Mouse (Mus musculus) forebrain, embryonic 14.5 days (tissue): ENCODE data around the gene Prox2. TPM values are rescaled to one million over a fixed set of nuclear protein-coding genes. Genes with fewer than 3 reads are reported as not detected.
A peak's percentile ranks its signal among the peaks of the same experiment; 100 is the strongest.

Experiments
- ATAC-seq: fragments of 200-750 bp; cut with Nextera tagmentation; 2 replicates; pipeline ENCODE4 v1.8.0; 2017; ENCODE audit warnings: mild to moderate bottlenecking, moderate library complexity
- DNase-seq: peaks from one replicate; pipeline ENCODE4 v3.0.0-alpha.2; 2015; ENCODE audit warnings: low spot score
- H3K27ac ChIP-seq: fragments of 300-500 bp; sonication (generic); 2 replicates; pipeline ENCODE4 v1.5.1; 2014; ENCODE audit warnings: low read depth, mild to moderate bottlenecking, control low read depth, low read length, moderate library complexity
- H3K27me3 ChIP-seq: fragments of 300-500 bp; sonication (generic); replicated peaks from 2 replicates; pipeline ENCODE4 v1.6.1; 2014; ENCODE audit warnings: low read length, control low read depth, mixed read lengths; ENCODE audit not compliant: control insufficient read depth, insufficient read depth
- H3K36me3 ChIP-seq: fragments of 300-500 bp; sonication (generic); 2 replicates; pipeline ENCODE4 v1.6.1; 2014; ENCODE audit warnings: low read length, control low read depth; ENCODE audit not compliant: control insufficient read depth, insufficient read depth
- H3K4me1 ChIP-seq: fragments of 300-500 bp; sonication (generic); 2 replicates; pipeline ENCODE4 v1.6.1; 2014; ENCODE audit warnings: antibody characterized with exemption, low read length, control low read depth; ENCODE audit not compliant: control insufficient read depth, insufficient read depth
- H3K4me2 ChIP-seq: fragments of 300-500 bp; sonication (generic); 2 replicates; pipeline ENCODE4 v1.6.1; 2014; ENCODE audit warnings: mild to moderate bottlenecking, control low read depth, low read length
- H3K4me3 ChIP-seq: fragments of 300-500 bp; sonication (generic); 2 replicates; pipeline ENCODE4 v1.5.1; 2014; ENCODE audit warnings: low read depth, low read length, control low read depth
- H3K9ac ChIP-seq: fragments of 300-500 bp; sonication (generic); 2 replicates; pipeline ENCODE4 v1.6.1; 2014; ENCODE audit warnings: mild to moderate bottlenecking, low read length, control low read depth, moderate library complexity
- H3K9me3 ChIP-seq: fragments of 300-500 bp; sonication (generic); replicated peaks from 2 replicates; pipeline ENCODE4 v1.6.1; 2016; ENCODE audit warnings: low read length, control low read depth, mixed read lengths; ENCODE audit not compliant: control insufficient read depth
- WGBS: fragments of 180-500 bp; shearing (Covaris S2); extraction: QIAGEN DNeasy Blood & Tissue Kit; methylation state at CpG from one replicate; pipeline ENCODE4 v1.1.7; 2014; 5-methylcytosine and 5-hydroxymethylcytosine counted together
- polyA plus RNA-seq: library from polyadenylated mRNA; unstranded; fragments of >200 nt; fragmentation: Nextera tagmentation; extraction: Ambion mirVana; gene quantifications from 2 replicates; pipeline ENCODE4 v1.2.1, GENCODE M21; 2014

Prox2 gene
- polyA plus RNA-seq, 1 experiment from 2014 or later = 1.3 TPM

- DNase-seq = no peak
- Histone ChIP-seq H3K9me3 (no peaks in the 10 kb centered on the region), H3K4me1 (no peaks in the 10 kb centered on the region), H3K4me2 (no peak overlapping the region), H3K4me3 (no peak overlapping the region), H3K36me3 (peaks cover 57% of the 10 kb centered on the region), H3K9ac (no peak overlapping the region), H3K27ac (no peak overlapping the region), H3K27me3 (no peaks in the 10 kb centered on the region)
- ATAC-seq = 0 out of 2 replicates have a peak, but pooled peaks have one; percentile 32
- 81% methylated on average over 19 of the region's 19 CpGs for WGBS
These were observed 25.2 kb upstream of the Prox2 start for GRCm38 (mm10) chr12:85135513-85136470.

DNA sequence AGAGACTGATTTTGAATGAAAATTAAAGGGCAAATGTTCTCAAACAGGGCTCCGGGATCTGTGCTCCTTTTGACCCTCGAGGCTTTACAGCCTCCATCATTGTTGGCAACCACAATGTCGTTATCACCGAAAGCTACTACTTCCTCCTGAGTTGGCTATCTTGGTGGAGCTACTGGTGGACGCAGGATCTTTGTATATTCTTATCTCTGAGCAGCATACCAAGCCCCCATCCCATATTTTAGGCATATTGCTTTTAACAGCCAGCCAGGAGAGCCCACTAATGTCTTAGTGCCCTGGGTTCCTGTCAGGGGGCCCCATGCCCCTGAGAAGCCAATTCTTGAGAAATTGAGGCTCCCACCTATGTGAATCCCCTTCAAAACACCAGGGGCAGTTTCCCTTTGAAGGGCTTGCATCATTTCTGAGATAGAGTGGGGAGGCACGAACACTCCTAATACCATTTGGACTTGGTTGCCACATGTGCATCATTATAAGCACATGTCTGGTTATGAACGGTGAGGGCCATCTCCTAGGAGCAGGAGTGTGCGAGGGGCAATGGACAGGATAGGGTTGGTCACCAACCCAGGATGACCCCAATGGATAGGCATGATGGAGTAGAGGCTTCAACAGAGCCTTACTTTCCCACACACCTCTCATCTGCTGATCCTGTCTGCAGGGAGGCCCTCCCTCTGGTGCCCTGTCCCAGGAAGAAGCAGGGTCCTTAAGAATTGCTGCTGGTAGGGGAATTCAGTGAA is 23.7 kb upstream of the Prox2 start:
- H3K27me3 ChIP-seq = no peaks in the 10 kb centered on the region
- no peak overlapping the region for H3K4me2 ChIP-seq
- DNase-seq = no peak
- no peaks in the 10 kb centered on the region for H3K4me1 ChIP-seq
- 91% methylated on average over 8 of the region's 8 CpGs for WGBS
- peaks cover 73% of the 10 kb centered on the region for H3K36me3 ChIP-seq
- H3K9me3 ChIP-seq = no peaks in the 10 kb centered on the region
- H3K4me3 ChIP-seq = no peak overlapping the region
- H3K27ac ChIP-seq = no peak overlapping the region
- no peak overlapping the region for H3K9ac ChIP-seq
- ATAC-seq = no peak

GRCm38 (mm10) chr12:85131361-85131760 is 20.8 kb upstream of the Prox2 start:
- Histone ChIP-seq H3K36me3 (peaks cover 82% of the 10 kb centered on the region), H3K27ac (no peak overlapping the region), H3K4me2 (no peak overlapping the region), H3K9me3 (no peaks in the 10 kb centered on the region), H3K9ac (no peak overlapping the region), H3K27me3 (no peaks in the 10 kb centered on the region), H3K4me3 (no peak overlapping the region), H3K4me1 (no peaks in the 10 kb centered on the region)
- DNase-seq (no peak), ATAC-seq (no peak)
- WGBS = 91% methylated on average over 6 of the region's 6 CpGs

- peaks cover 78% of the 10 kb centered on the region for H3K36me3 ChIP-seq
- no peak overlapping the region for H3K27ac ChIP-seq
- no peaks in the 10 kb centered on the region for H3K4me1 ChIP-seq
- ATAC-seq (no peak), DNase-seq (no peak)
- H3K27me3 ChIP-seq = no peaks in the 10 kb centered on the region
- H3K4me2 ChIP-seq = no peak overlapping the region
- H3K9me3 ChIP-seq = no peaks in the 10 kb centered on the region
- WGBS = 96% methylated on average over 9 of the region's 9 CpGs
- no peak overlapping the region for H3K4me3 ChIP-seq
- no peak overlapping the region for H3K9ac ChIP-seq
These were observed 18.9 kb upstream of the Prox2 start for GRCm38 (mm10) chr12:85129426-85129978.

DNA sequence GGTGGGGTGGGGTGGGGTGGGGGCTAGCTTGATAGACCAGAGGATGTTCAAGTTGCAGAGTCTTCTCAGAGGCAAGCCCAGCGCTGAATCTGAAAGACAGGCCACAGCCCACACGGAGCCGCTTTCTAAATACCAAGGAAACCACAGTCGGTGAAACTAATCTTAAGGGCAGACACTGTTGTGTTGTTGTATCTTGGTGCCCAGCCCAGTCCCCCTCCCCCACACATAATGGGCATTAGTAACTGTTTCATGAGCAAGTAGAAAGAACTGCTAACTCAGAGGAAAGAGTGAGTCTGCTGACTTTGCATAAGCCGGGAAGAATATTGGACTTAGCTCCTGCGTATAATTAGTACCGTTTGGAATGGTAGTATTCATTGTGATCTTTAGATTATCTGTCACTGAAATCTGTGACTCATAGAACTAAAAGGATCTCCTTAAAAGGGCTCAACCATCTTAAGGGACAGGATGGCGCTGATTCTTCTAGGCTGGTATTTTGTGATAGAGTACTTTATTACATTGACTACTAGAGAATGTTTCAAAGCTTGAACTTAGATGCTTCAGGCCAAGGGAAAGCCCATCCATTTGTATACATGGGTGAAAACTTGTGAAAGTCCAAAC is 16.5 kb upstream of the Prox2 start:
- Histone ChIP-seq H3K9me3 (no peaks in the 10 kb centered on the region), H3K4me1 (no peaks in the 10 kb centered on the region), H3K9ac (no peak overlapping the region), H3K4me3 (no peak overlapping the region), H3K4me2 (no peak overlapping the region), H3K27me3 (no peaks in the 10 kb centered on the region), H3K27ac (no peak overlapping the region), H3K36me3 (peaks cover 78% of the 10 kb centered on the region)
- ATAC-seq (no peak), DNase-seq (no peak)
- 75% methylated on average over 8 of the region's 8 CpGs for WGBS

- DNase-seq = no peak
- Histone ChIP-seq H3K27ac (no peak overlapping the region), H3K4me3 (no peak overlapping the region), H3K4me2 (no peak overlapping the region), H3K27me3 (no peaks in the 10 kb centered on the region), H3K4me1 (no peaks in the 10 kb centered on the region), H3K36me3 (peaks cover 77% of the 10 kb centered on the region), H3K9ac (no peak overlapping the region), H3K9me3 (no peaks in the 10 kb centered on the region)
- no peak for ATAC-seq
- 95% methylated on average over 5 of the region's 5 CpGs for WGBS
These were observed 14.2 kb upstream of the Prox2 start for GRCm38 (mm10) chr12:85124751-85125150.

DNA sequence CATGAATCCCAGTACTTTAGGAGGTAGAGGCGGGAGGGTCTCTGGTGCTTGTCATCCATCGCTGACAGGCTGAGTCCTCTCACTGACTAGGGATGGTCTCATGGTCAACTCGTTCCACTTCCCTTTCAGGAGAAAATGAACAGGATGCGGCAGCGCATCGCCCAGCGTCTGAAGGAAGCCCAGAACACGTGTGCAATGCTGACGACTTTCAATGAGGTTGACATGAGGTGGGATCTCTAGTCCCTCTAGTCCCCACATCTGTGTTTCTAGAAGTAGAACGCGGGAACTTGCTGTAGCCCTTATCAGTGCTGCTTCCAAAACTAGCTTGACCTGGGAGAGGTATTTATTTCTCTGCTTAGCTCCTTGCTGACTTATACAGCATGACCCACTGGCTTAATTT is 13.1 kb upstream of the Prox2 start:
- Histone ChIP-seq H3K27me3 (no peaks in the 10 kb centered on the region), H3K9me3 (no peaks in the 10 kb centered on the region), H3K36me3 (peaks cover 78% of the 10 kb centered on the region), H3K4me1 (no peaks in the 10 kb centered on the region), H3K9ac (no peak overlapping the region), H3K4me3 (no peak overlapping the region), H3K27ac (no peak overlapping the region), H3K4me2 (no peak overlapping the region)
- DNase-seq (no peak), ATAC-seq (no peak)
- 97% methylated on average over 11 of the region's 11 CpGs for WGBS

DNA sequence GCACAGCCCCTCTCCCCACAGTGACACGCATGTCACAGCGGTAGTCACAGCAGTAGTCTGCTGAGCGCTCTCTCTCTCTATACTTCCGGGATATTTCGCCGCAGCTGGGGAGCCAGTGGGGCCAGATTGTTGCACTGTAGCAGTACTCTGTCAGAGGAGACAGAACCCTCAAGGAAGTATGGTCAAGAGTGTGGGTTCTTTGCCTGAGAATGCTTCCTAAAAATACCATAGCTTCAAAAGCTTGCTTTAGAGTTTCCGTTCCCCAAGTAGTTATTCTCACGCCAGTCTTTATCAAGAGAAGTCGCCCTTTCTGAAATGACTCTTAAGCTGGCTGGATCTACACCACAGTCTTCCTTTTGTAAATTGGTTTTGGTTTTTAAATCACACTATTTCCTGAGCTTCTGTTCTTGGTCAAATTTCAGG is 12.6 kb upstream of the Prox2 start:
- no peaks in the 10 kb centered on the region for H3K27me3 ChIP-seq
- H3K4me2 ChIP-seq = no peak overlapping the region
- no peak overlapping the region for H3K4me3 ChIP-seq
- no peak overlapping the region for H3K9ac ChIP-seq
- WGBS = 94% methylated on average over 9 of the region's 9 CpGs
- ATAC-seq (no peak), DNase-seq (no peak)
- H3K9me3 ChIP-seq = no peaks in the 10 kb centered on the region
- H3K4me1 ChIP-seq = no peaks in the 10 kb centered on the region
- H3K36me3 ChIP-seq = peaks cover 78% of the 10 kb centered on the region
- H3K27ac ChIP-seq = no peak overlapping the region
